Mouse (Mus musculus): ENCODE results near the gene Snap25.

Gene Snap25

GRCm38 (mm10) chr2:136758809-136759551 is 45.7 kb downstream of the Snap25 start:
- TF ChIP-seq GATA4 (IDR thresholded peaks at IDR 0.05; ENCODE audit: insufficient replicate concordance, low read length): no peak

GRCm38 (mm10) chr2:136778156-136778555 is 64.9 kb downstream of the Snap25 start:
- no peak for TF ChIP-seq GATA4 (IDR thresholded peaks at IDR 0.05; ENCODE audit: insufficient replicate concordance, low read length)

DNA sequence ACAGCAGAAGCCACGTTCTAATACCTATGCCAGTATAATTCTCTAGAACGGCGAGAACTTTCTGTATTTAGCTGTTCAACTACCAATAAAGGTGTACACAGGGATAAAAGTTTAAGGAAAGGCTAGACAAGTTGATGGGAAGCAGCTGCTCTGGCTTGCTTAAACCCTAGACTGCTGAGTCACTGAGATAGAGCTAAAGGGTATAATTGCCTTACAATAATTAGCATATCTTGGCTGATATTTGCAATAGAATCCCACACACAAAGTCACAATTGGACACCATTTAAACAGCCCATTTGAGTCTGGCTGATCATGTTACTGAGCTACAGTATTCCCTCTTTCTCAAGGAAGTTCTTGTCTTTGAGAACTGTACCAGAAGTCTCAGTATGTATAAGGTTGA is 65.4 kb downstream of the Snap25 start:
- TF ChIP-seq GATA4 (IDR thresholded peaks at IDR 0.05; ENCODE audit: insufficient replicate concordance, low read length): no peak

- no peak for TF ChIP-seq GATA4 (IDR thresholded peaks at IDR 0.05; ENCODE audit: insufficient replicate concordance, low read length)
Observed at GRCm38 (mm10) chr2:136780268-136780667, 67.0 kb downstream of the Snap25 start.

- TF ChIP-seq GATA4 (IDR thresholded peaks at IDR 0.05; ENCODE audit: insufficient replicate concordance, low read length): no peak
Observed at GRCm38 (mm10) chr2:136784310-136784709, 71.1 kb downstream of the Snap25 start.

- no peak for TF ChIP-seq GATA4 (IDR thresholded peaks at IDR 0.05; ENCODE audit: insufficient replicate concordance, low read length)
Observed at GRCm38 (mm10) chr2:136788379-136788778, 75.1 kb downstream of the Snap25 start.

- no peak for TF ChIP-seq GATA4 (IDR thresholded peaks at IDR 0.05; ENCODE audit: insufficient replicate concordance, low read length)
Observed at GRCm38 (mm10) chr2:136796518-136796917, 83.3 kb downstream of the Snap25 start.

GRCm38 (mm10) chr2:136798887-136799430 is 85.7 kb downstream of the Snap25 start:
- no peak for TF ChIP-seq GATA4 (IDR thresholded peaks at IDR 0.05; ENCODE audit: insufficient replicate concordance, low read length)

DNA sequence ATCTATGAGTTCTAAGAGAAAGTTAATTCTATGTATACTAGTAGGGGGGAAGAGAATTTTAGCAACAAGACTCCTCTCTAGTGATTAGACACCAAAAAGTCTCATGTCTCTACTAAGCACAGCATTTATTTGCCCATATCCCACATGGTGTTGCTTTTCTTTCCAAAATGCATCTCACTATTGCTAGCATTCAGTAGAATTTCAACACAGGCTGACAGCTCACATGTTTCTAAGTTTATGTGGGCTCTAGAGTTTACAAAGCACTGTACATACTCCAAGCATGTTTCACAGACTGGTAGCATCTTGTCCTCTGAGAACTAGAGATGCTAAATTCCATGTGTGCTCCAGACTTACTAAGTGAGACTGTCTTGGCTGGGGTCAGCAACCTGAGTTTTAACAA is 87.8 kb downstream of the Snap25 start:
- no peak for TF ChIP-seq GATA4 (IDR thresholded peaks at IDR 0.05; ENCODE audit: insufficient replicate concordance, low read length)

DNA sequence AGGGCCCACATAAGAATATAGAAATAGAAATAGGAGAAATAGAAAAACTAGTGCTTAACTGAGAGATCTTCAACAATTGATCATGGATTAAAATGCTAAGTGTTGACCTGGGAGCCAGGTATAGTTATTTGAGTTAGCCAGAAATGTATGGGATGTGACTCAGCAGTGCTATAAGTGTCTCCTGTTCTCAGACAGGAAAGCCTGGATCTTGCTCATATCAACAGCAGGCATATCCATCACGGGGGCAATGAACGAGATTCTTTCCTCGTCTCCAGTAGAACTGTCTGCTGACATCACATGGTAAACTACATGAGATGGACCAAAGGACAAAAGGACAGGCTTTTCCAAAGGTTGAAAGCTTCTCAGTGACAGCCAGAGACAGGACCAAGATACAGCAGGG is 88.8 kb downstream of the Snap25 start:
- TF ChIP-seq GATA4 (IDR thresholded peaks at IDR 0.05; ENCODE audit: insufficient replicate concordance, low read length): no peak

- no peak for TF ChIP-seq GATA4 (IDR thresholded peaks at IDR 0.05; ENCODE audit: insufficient replicate concordance, low read length)
Observed at GRCm38 (mm10) chr2:136803142-136803541, 89.9 kb downstream of the Snap25 start.

- TF ChIP-seq GATA4 (IDR thresholded peaks at IDR 0.05; ENCODE audit: insufficient replicate concordance, low read length): no peak
Observed at GRCm38 (mm10) chr2:136807992-136808726, 94.9 kb downstream of the Snap25 start.

DNA sequence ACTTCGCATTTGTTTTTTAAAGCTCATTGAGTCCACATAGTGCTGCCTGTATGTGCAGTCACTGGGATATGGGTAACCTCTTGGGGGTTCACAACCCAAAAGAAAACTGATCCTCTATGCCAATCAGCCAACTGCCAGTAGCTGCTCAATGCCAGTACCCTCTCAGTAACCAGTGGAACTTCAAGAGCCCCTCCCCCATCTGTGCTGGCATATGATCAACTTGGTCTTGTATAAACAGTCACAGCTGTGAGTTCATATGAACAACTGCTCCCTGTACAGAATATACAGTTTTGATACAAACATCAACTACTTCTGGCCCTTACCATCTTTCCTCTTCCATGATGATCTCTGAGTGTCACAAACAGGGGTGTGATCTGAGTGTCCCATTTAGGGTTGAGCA is 98.1 kb downstream of the Snap25 start:
- TF ChIP-seq GATA4 (IDR thresholded peaks at IDR 0.05; ENCODE audit: insufficient replicate concordance, low read length): no peak

DNA sequence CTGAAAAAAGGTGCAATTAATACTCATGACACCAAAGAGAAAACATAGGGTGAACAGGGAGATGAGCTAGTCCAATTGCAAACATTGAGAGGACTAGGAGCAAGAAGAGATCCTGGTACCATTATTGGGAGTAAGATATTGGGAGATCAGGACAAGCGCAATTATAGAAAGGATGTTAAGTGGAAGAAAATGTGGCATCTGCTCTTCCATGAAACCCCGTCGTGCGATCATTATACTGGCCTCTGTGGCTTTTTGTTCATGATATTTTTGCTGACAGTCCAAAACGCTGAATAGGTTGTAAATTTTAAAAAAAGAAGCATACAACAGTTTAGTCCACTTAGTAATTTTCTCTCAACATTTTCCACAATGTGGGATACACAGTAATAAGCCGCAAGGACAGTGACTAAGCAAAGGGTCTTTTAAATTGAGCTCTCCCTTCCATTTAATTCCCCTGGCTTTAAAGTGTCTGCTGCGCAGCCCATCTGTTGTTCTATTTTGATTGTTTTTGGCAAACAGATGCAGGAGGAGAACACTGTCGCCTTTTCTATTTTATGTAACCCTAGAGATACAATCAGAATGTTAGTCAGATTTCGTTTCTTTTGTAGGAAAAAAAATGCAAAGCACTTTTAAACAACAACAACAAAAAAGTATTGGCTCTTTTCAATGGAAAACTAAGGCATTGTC is 103.6 kb downstream of the Snap25 start:
- no peak for TF ChIP-seq GATA4 (IDR thresholded peaks at IDR 0.05; ENCODE audit: insufficient replicate concordance, low read length)
